Mouse (Mus musculus) MEL (cell line): ENCODE results near the gene Evc2.

Experiments
- CHD2 ChIP-seq: IDR thresholded peaks from 2 replicates; pipeline ENCODE4 v1.6.1; 2011; ENCODE audit warnings: low read length, improper control_type of control experiment
- KAT2A ChIP-seq: conservative IDR thresholded peaks from 2 replicates; pipeline ENCODE4 v1.6.1; 2012; ENCODE audit warnings: low read depth, low read length, improper control_type of control experiment, inconsistent platforms
- MYC ChIP-seq: IDR thresholded peaks from 2 replicates; pipeline ENCODE4 v1.6.1; 2011; ENCODE audit warnings: low read depth, mild to moderate bottlenecking, low read length, improper control_type of control experiment, moderate library complexity
- POLR2A ChIP-seq, 2 experiments: IDR thresholded peaks; 2 replicates each; pipeline ENCODE4 v1.6.1; 2011 to 2012; ENCODE audit warnings: low read length in 2 of 2, mild to moderate bottlenecking in 2 of 2, control low read depth in 1 of 2, improper control_type of control experiment in 1 of 2, low read depth in 1 of 2, moderate library complexity in 1 of 2; ENCODE audit not compliant: control insufficient read depth in 1 of 2, insufficient read depth in 1 of 2, poor library complexity in 1 of 2
- USF1 ChIP-seq: IDR thresholded peaks from 2 replicates; pipeline ENCODE4 v1.6.1; 2014; ENCODE audit warnings: low read depth, mild to moderate bottlenecking, inconsistent platforms, low read length, improper control_type of control experiment, moderate library complexity
- ZC3H11A ChIP-seq: IDR thresholded peaks from 2 replicates; pipeline ENCODE4 v1.6.1; 2012; ENCODE audit warnings: low read depth, mild to moderate bottlenecking, inconsistent platforms, low read length, improper control_type of control experiment
- ZNF384 ChIP-seq: IDR thresholded peaks from 2 replicates; pipeline ENCODE4 v1.6.1; 2012; ENCODE audit warnings: low read depth, mild to moderate bottlenecking, inconsistent platforms, low read length, improper control_type of control experiment

- TF ChIP-seq KAT2A (no peak), CHD2 (no peak), POLR2A (IDR thresholded peaks at IDR 0.05; ENCODE audit: control insufficient read depth in 1 of 2, insufficient read depth in 1 of 2, low read depth in 1 of 2, low read length in 2 of 2, poor library complexity in 1 of 2) (no peak), ZNF384 (no peak), MYC (no peak), USF1 (no peak), ZC3H11A (no peak)
Measured at GRCm38 (mm10) chr5:37310026-37310425, 28.3 kb upstream of the Evc2 start.
